Mouse (Mus musculus) forebrain, embryonic 13.5 days (tissue): ENCODE measurements around the gene Ddr2. TPM values are rescaled to one million over a fixed set of nuclear protein-coding genes. Genes with fewer than 3 reads are reported as not detected.

Source experiments
- ATAC-seq: fragments of 200-750 bp; cut with Nextera tagmentation; 2 replicates; pipeline ENCODE4 v1.8.0; 2017
- H3K27ac ChIP-seq: fragments of 300-500 bp; sonication (generic); 2 replicates; pipeline ENCODE4 v1.5.1; 2015; ENCODE audit warnings: inconsistent platforms, mild to moderate bottlenecking, moderate library complexity
- H3K27me3 ChIP-seq: fragments of 300-500 bp; sonication (generic); 2 replicates; pipeline ENCODE4 v1.6.1; 2015; ENCODE audit warnings: mild to moderate bottlenecking, inconsistent platforms
- H3K36me3 ChIP-seq: fragments of 300-500 bp; sonication (generic); 2 replicates; pipeline ENCODE4 v1.6.1; 2015; ENCODE audit warnings: mild to moderate bottlenecking, inconsistent platforms; ENCODE audit not compliant: poor library complexity, severe bottlenecking
- H3K4me1 ChIP-seq: fragments of 300-500 bp; sonication (generic); 2 replicates; pipeline ENCODE4 v1.6.1; 2015; ENCODE audit warnings: inconsistent platforms
- H3K4me2 ChIP-seq: fragments of 300-500 bp; sonication (generic); 2 replicates; pipeline ENCODE4 v1.6.1; 2015; ENCODE audit warnings: inconsistent platforms, mild to moderate bottlenecking, moderate library complexity
- H3K4me3 ChIP-seq: fragments of 300-500 bp; sonication (generic); 2 replicates; pipeline ENCODE4 v1.5.1; 2015; ENCODE audit warnings: mild to moderate bottlenecking, inconsistent platforms
- H3K9ac ChIP-seq: fragments of 300-500 bp; sonication (generic); 2 replicates; pipeline ENCODE4 v1.6.1; 2015; ENCODE audit warnings: mild to moderate bottlenecking, inconsistent platforms
- H3K9me3 ChIP-seq: fragments of 300-500 bp; sonication (generic); replicated peaks from 2 replicates; pipeline ENCODE4 v1.6.1; 2016; ENCODE audit warnings: inconsistent platforms
- WGBS: fragments of 180-500 bp; shearing (Covaris S2); methylation state at CpG from one replicate; pipeline ENCODE4 v1.1.7; 2015; 5-methylcytosine and 5-hydroxymethylcytosine counted together
- polyA plus RNA-seq: library from polyadenylated mRNA; unstranded; fragments of >200 nt; fragmentation: Nextera tagmentation; extraction: Ambion mirVana; gene quantifications from 2 replicates; pipeline ENCODE4 v1.2.1, GENCODE M21; 2015

Gene Ddr2
- polyA plus RNA-seq, 1 experiment from 2014 or later, result 5.3 TPM

- Histone ChIP-seq H3K36me3 (no peaks in the 10 kb centered on the region), H3K9ac (no peak overlapping the region), H3K9me3 (0 out of 2 replicates have a peak, but pooled peaks cover 4% of the 10 kb centered on the region), H3K27ac (no peak overlapping the region), H3K4me1 (no peaks in the 10 kb centered on the region), H3K4me2 (no peak overlapping the region), H3K27me3 (no peaks in the 10 kb centered on the region), H3K4me3 (no peak overlapping the region)
- 63% methylated on average over 6 of the region's 6 CpGs for WGBS
- no peak for ATAC-seq
Measured at GRCm38 (mm10) chr1:170056214-170056613, 54.3 kb downstream of the Ddr2 start.

GRCm38 (mm10) chr1:170052469-170053065 is 58.0 kb downstream of the Ddr2 start:
- Histone ChIP-seq H3K36me3 (no peaks in the 10 kb centered on the region), H3K9me3 (no peaks in the 10 kb centered on the region), H3K4me2 (no peak overlapping the region), H3K4me3 (no peak overlapping the region), H3K4me1 (no peaks in the 10 kb centered on the region), H3K27ac (no peak overlapping the region), H3K9ac (no peak overlapping the region), H3K27me3 (no peaks in the 10 kb centered on the region)
- no peak for ATAC-seq
- WGBS, result 81% methylated on average over 1 of the region's 1 CpGs

GRCm38 (mm10) chr1:170051631-170052177 is 58.9 kb downstream of the Ddr2 start:
- WGBS, result 57% methylated on average over 5 of the region's 5 CpGs
- H3K27ac ChIP-seq, result no peak overlapping the region
- no peak overlapping the region for H3K9ac ChIP-seq
- no peaks in the 10 kb centered on the region for H3K36me3 ChIP-seq
- ATAC-seq, result no peak
- H3K27me3 ChIP-seq, result no peaks in the 10 kb centered on the region
- H3K4me1 ChIP-seq, result no peaks in the 10 kb centered on the region
- no peak overlapping the region for H3K4me2 ChIP-seq
- no peak overlapping the region for H3K4me3 ChIP-seq
- no peaks in the 10 kb centered on the region for H3K9me3 ChIP-seq

GRCm38 (mm10) chr1:170048434-170048833 is 62.1 kb downstream of the Ddr2 start:
- H3K4me1 ChIP-seq, result no peaks in the 10 kb centered on the region
- no peak overlapping the region for H3K4me2 ChIP-seq
- H3K4me3 ChIP-seq, result no peak overlapping the region
- H3K9me3 ChIP-seq, result no peaks in the 10 kb centered on the region
- ATAC-seq, result no peak
- no peaks in the 10 kb centered on the region for H3K27me3 ChIP-seq
- H3K36me3 ChIP-seq, result no peaks in the 10 kb centered on the region
- H3K27ac ChIP-seq, result no peak overlapping the region
- no peak overlapping the region for H3K9ac ChIP-seq
- 85% methylated on average over 4 of the region's 4 CpGs for WGBS

- 74% methylated on average over 9 of the region's 9 CpGs for WGBS
- no peak overlapping the region for H3K4me2 ChIP-seq
- H3K27ac ChIP-seq, result no peak overlapping the region
- H3K4me3 ChIP-seq, result no peak overlapping the region
- no peaks in the 10 kb centered on the region for H3K27me3 ChIP-seq
- no peak overlapping the region for H3K9ac ChIP-seq
- no peaks in the 10 kb centered on the region for H3K36me3 ChIP-seq
- no peaks in the 10 kb centered on the region for H3K9me3 ChIP-seq
- ATAC-seq, result no peak
- H3K4me1 ChIP-seq, result no peaks in the 10 kb centered on the region
Measured at GRCm38 (mm10) chr1:170044726-170045471, 65.7 kb downstream of the Ddr2 start.

GRCm38 (mm10) chr1:170043753-170044152 is 66.8 kb downstream of the Ddr2 start:
- Histone ChIP-seq H3K4me3 (no peak overlapping the region), H3K9ac (no peak overlapping the region), H3K36me3 (no peaks in the 10 kb centered on the region), H3K27ac (no peak overlapping the region), H3K9me3 (no peaks in the 10 kb centered on the region), H3K4me1 (no peaks in the 10 kb centered on the region), H3K4me2 (no peak overlapping the region), H3K27me3 (no peaks in the 10 kb centered on the region)
- no peak for ATAC-seq

- Histone ChIP-seq H3K36me3 (no peaks in the 10 kb centered on the region), H3K27me3 (no peaks in the 10 kb centered on the region), H3K4me2 (no peak overlapping the region), H3K27ac (no peak overlapping the region), H3K9me3 (no peaks in the 10 kb centered on the region), H3K4me1 (no peaks in the 10 kb centered on the region), H3K9ac (no peak overlapping the region), H3K4me3 (no peak overlapping the region)
- no peak for ATAC-seq
- 93% methylated on average over 5 of the region's 5 CpGs for WGBS
Measured at GRCm38 (mm10) chr1:170042996-170043395, 67.6 kb downstream of the Ddr2 start.

- 71% methylated on average over 4 of the region's 4 CpGs for WGBS
- Histone ChIP-seq H3K4me1 (no peaks in the 10 kb centered on the region), H3K9me3 (no peaks in the 10 kb centered on the region), H3K27ac (no peak overlapping the region), H3K27me3 (no peaks in the 10 kb centered on the region), H3K4me2 (no peak overlapping the region), H3K9ac (no peak overlapping the region), H3K4me3 (no peak overlapping the region), H3K36me3 (no peaks in the 10 kb centered on the region)
- no peak for ATAC-seq
Measured at GRCm38 (mm10) chr1:170039402-170039801, 71.2 kb downstream of the Ddr2 start.

GRCm38 (mm10) chr1:170035575-170035974 is 75.0 kb downstream of the Ddr2 start:
- ATAC-seq, result no peak

GRCm38 (mm10) chr1:170034961-170035360 is 75.6 kb downstream of the Ddr2 start:
- H3K4me2 ChIP-seq, result no peak overlapping the region
- no peaks in the 10 kb centered on the region for H3K4me1 ChIP-seq
- H3K27ac ChIP-seq, result no peak overlapping the region
- no peak for ATAC-seq
- no peaks in the 10 kb centered on the region for H3K36me3 ChIP-seq
- no peak overlapping the region for H3K9ac ChIP-seq
- H3K9me3 ChIP-seq, result no peaks in the 10 kb centered on the region
- 90% methylated on average over 4 of the region's 4 CpGs for WGBS
- H3K27me3 ChIP-seq, result no peaks in the 10 kb centered on the region
- H3K4me3 ChIP-seq, result no peak overlapping the region

More at GRCm38 (mm10) chr1:170035575-170035974, 75.0 kb downstream of the Ddr2 start:
- Histone ChIP-seq H3K9ac (no peak overlapping the region), H3K9me3 (no peaks in the 10 kb centered on the region), H3K27me3 (no peaks in the 10 kb centered on the region), H3K4me1 (no peaks in the 10 kb centered on the region), H3K4me3 (no peak overlapping the region), H3K36me3 (no peaks in the 10 kb centered on the region), H3K27ac (no peak overlapping the region), H3K4me2 (no peak overlapping the region)
- 89% methylated on average over 3 of the region's 3 CpGs for WGBS

GRCm38 (mm10) chr1:170031656-170032055 is 78.9 kb downstream of the Ddr2 start:
- H3K4me3 ChIP-seq, result no peak overlapping the region
- ATAC-seq, result no peak

GRCm38 (mm10) chr1:170014784-170015183 is 95.8 kb downstream of the Ddr2 start:
- Histone ChIP-seq H3K4me3 (no peak overlapping the region), H3K9me3 (peaks cover 38% of the 10 kb centered on the region), H3K4me1 (no peaks in the 10 kb centered on the region), H3K9ac (no peak overlapping the region), H3K36me3 (no peaks in the 10 kb centered on the region), H3K4me2 (no peak overlapping the region), H3K27ac (no peak overlapping the region), H3K27me3 (no peaks in the 10 kb centered on the region)
- no peak for ATAC-seq
- WGBS, result 89% methylated on average over 3 of the region's 3 CpGs

More at GRCm38 (mm10) chr1:170031656-170032055, 78.9 kb downstream of the Ddr2 start:
- Histone ChIP-seq H3K27ac (no peak overlapping the region), H3K27me3 (no peaks in the 10 kb centered on the region), H3K9me3 (no peaks in the 10 kb centered on the region), H3K36me3 (no peaks in the 10 kb centered on the region), H3K9ac (no peak overlapping the region), H3K4me2 (no peak overlapping the region), H3K4me1 (no peaks in the 10 kb centered on the region)
- WGBS, result 85% methylated on average over 3 of the region's 3 CpGs
